Mouse (Mus musculus) neural tube, embryonic 13.5 days (tissue): ENCODE data around the gene Fam184a. TPM values are rescaled to one million over a fixed set of nuclear protein-coding genes. Genes with fewer than 3 reads are reported as not detected.
"Not testable (repeated sequence)": the region's sequence is repeated elsewhere in the genome, so short reads cannot be mapped to it uniquely, and the experiment has no call there.

ENCODE experiments used
- ATAC-seq: fragments of 200-750 bp; cut with Nextera tagmentation; 2 replicates; pipeline ENCODE4 v1.8.0; 2017; ENCODE audit warnings: low read depth, mild to moderate bottlenecking, moderate TSS enrichment, moderate library complexity
- H3K27ac ChIP-seq: fragments of 300-500 bp; sonication (generic); replicated peaks from 2 replicates; pipeline ENCODE4 v1.5.1; 2015; ENCODE audit warnings: moderate library complexity, mild to moderate bottlenecking, inconsistent platforms
- H3K27me3 ChIP-seq: fragments of 300-500 bp; sonication (generic); 2 replicates; pipeline ENCODE4 v1.6.1; 2015; ENCODE audit warnings: mild to moderate bottlenecking, inconsistent platforms
- H3K36me3 ChIP-seq: fragments of 300-500 bp; sonication (generic); 2 replicates; pipeline ENCODE4 v1.6.1; 2015; ENCODE audit warnings: mild to moderate bottlenecking, inconsistent platforms
- H3K4me1 ChIP-seq: fragments of 300-500 bp; sonication (generic); replicated peaks from 2 replicates; pipeline ENCODE4 v1.6.1; 2015; ENCODE audit warnings: inconsistent platforms
- H3K4me2 ChIP-seq: fragments of 300-500 bp; sonication (generic); 2 replicates; pipeline ENCODE4 v1.6.1; 2015; ENCODE audit warnings: inconsistent platforms, mild to moderate bottlenecking, moderate library complexity
- H3K4me3 ChIP-seq: fragments of 300-500 bp; sonication (generic); 2 replicates; pipeline ENCODE4 v1.5.1; 2015; ENCODE audit warnings: mild to moderate bottlenecking, inconsistent platforms
- H3K9ac ChIP-seq: fragments of 300-500 bp; sonication (generic); 2 replicates; pipeline ENCODE4 v1.6.1; 2015; ENCODE audit warnings: moderate library complexity, mild to moderate bottlenecking, inconsistent platforms
- H3K9me3 ChIP-seq: fragments of 300-500 bp; sonication (generic); 2 replicates; pipeline ENCODE4 v1.6.1; 2016; ENCODE audit warnings: inconsistent platforms
- WGBS: fragments of 180-500 bp; shearing (Covaris S2); methylation state at CpG from one replicate; pipeline ENCODE4 v1.1.7; 2015; 5-methylcytosine and 5-hydroxymethylcytosine counted together
- polyA plus RNA-seq: library from polyadenylated mRNA; unstranded; fragments of >200 nt; fragmentation: Nextera tagmentation; extraction: Ambion mirVana; gene quantifications from 2 replicates; pipeline ENCODE4 v1.2.1, GENCODE M21; 2015

Gene Fam184a
- polyA plus RNA-seq, 1 experiment from 2014 or later, result 11.5 TPM

DNA sequence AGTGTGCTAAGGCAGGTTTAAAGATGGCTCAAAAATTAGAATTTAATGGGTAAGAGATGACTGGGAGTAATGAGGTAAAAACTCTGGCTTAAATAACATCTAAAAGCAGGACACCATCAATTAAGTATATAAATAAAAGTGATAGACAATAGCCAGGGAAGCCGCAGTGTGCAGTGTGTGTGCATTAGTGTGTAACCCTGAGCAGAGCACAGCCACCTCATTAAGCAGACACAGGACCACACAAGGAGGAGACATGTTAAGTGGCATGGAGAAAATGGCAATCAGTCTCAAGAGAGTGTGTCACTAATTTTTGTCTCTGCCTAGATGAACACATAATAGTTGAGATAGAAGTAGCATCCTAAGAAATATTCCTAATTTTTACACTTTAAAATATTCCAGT is 62.4 kb downstream of the Fam184a start:
- no peak overlapping the region for H3K4me2 ChIP-seq
- ATAC-seq, result 0 out of 2 replicates have a peak, but pooled peaks have one; percentile 71

DNA sequence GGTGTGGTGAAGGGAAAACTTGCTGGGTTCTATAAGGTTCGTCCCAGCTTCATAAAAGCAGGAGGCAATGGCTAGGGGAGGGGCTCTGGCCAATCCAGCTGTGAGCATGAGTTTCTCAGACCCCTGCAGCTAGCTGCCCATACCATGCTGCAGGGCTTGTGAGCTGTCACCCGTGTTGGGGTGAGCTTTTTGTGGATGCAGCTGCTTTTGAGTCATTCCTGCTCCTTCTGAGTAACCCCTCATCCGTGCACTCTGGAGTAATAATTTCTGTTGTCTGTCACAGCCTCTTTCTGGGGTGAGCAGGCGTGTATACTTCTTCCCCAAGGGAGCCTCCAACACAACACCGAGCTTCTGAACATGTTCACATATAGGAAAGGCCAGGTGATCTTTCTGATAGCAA is 63.0 kb downstream of the Fam184a start:
- H3K9me3 ChIP-seq, result peaks cover 5% of the 10 kb centered on the region; the same call in 1 of the 2 replicates
- no peak overlapping the region for H3K4me3 ChIP-seq
- H3K27me3 ChIP-seq, result no peaks in the 10 kb centered on the region
- H3K4me2 ChIP-seq, result no peak overlapping the region
- no peak overlapping the region for H3K9ac ChIP-seq
- no peak overlapping the region for H3K27ac ChIP-seq
- 52% methylated on average over 5 of the region's 5 CpGs for WGBS
- ATAC-seq, result no peak
- peaks cover 8% of the 10 kb centered on the region; the same call in 1 of the 2 replicates for H3K36me3 ChIP-seq
- H3K4me1 ChIP-seq, result peaks cover 20% of the 10 kb centered on the region

More for the DNA sequence above, 62.4 kb downstream of the Fam184a start:
- Histone ChIP-seq H3K27ac (no peak overlapping the region), H3K27me3 (no peaks in the 10 kb centered on the region), H3K4me1 (peaks cover 20% of the 10 kb centered on the region), H3K36me3 (0 out of 2 replicates have a peak, but pooled peaks cover 6% of the 10 kb centered on the region), H3K4me3 (no peak overlapping the region), H3K9me3 (peaks cover 5% of the 10 kb centered on the region; the same call in 1 of the 2 replicates), H3K9ac (no peak overlapping the region)
- WGBS, result 51% methylated on average over 1 of the region's 1 CpGs

DNA sequence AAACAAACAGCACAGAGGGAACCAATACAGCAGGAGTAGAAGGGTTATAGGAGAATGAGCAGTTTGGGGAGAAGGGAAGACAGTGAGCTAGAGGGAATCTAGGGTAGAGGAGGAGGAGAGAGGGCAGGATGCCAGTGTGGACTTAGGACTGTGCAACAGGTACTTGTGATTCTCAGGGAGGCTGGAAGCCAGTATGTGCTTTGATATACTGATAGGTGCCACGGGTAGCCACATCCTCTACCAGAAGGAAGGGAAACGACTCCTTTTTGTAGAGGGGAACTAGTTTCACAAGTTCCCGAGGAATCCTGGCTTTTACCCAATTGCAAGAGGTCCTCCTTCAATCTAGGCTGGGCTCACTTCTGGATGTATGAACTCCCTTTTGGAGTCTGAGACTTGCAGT is 65.1 kb downstream of the Fam184a start:
- H3K9ac ChIP-seq, result no peak overlapping the region
- no peaks in the 10 kb centered on the region for H3K27me3 ChIP-seq
- H3K4me3 ChIP-seq, result no peak overlapping the region
- H3K4me1 ChIP-seq, result peaks cover 20% of the 10 kb centered on the region
- ATAC-seq, result no peak
- no peak overlapping the region for H3K4me2 ChIP-seq
- WGBS, result 70% methylated on average over 3 of the region's 3 CpGs
- H3K27ac ChIP-seq, result no peak overlapping the region
- H3K36me3 ChIP-seq, result peaks cover 4% of the 10 kb centered on the region; the same call in 1 of the 2 replicates
- no peaks in the 10 kb centered on the region for H3K9me3 ChIP-seq

DNA sequence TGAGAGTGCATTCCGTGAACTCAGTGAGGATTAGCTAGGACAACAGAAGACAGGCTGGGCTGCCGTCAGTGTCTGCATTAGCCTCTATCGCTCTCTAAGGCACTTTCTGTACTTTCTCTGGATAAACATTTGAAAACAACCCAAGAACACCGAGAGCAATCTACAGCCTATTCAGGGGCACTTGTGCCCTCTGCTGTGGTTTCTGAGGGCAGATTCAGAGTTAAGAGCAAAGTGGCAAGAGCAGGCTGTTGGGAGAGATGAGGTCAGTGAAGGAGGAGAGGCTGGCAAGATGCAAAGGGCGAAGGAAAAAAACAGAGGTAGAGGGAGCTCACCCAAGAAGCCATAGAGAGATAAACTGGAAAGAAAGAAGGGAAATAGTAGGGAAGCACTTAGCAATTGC is 67.7 kb downstream of the Fam184a start:
- no peak for ATAC-seq
- H3K4me2 ChIP-seq, result no peak overlapping the region
- H3K27ac ChIP-seq, result no peak overlapping the region
- no peak overlapping the region for H3K9ac ChIP-seq
- no peaks in the 10 kb centered on the region for H3K27me3 ChIP-seq
- H3K9me3 ChIP-seq, result no peaks in the 10 kb centered on the region
- no peak overlapping the region for H3K4me3 ChIP-seq
- H3K36me3 ChIP-seq, result peaks cover 4% of the 10 kb centered on the region; the same call in 1 of the 2 replicates
- peaks cover 7% of the 10 kb centered on the region; the same call in 1 of the 2 replicates for H3K4me1 ChIP-seq
- WGBS, result 81% methylated on average over 5 of the region's 5 CpGs

DNA sequence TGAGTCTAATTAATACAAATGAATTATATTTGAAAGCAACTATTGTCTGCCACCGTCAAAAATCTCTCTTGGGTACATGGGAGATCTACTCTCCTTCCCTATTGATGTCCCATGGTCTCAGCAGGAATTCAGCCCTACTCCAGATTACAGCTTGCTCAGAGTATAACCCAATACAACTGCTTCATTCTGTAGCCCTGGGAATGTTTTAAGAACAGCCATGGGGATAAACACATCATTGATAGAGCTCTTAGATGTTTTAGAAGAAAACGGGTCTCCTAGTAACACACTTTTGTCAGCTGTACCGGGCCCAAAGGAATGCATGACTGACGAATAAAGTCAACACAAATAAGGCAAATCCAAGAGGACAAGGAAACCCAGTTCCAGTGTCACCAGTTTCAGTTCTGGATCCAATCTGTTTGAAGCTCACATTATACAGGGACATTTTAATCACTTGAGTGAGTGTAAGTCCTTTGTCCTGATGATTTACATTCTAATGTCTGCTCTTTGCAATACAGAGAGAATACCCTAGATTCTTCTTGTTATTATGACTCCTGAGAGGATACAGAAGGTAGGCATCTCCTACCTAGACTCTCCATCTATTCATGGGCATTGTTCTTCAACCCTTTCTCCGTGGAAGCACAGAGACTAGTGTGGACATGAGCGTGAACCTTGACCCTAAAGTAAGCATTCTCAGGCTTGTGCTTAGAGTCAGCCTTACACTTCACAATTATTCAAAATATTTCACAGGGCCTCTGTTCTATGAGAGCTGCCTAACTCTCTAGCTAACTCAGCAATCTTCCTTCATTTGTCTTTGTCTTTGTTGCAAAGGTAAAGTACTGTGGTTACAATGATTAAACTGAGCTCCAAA is 71.0 kb downstream of the Fam184a start:
- no peak overlapping the region for H3K4me2 ChIP-seq
- 49% methylated on average over 6 of the region's 6 CpGs for WGBS
- H3K4me3 ChIP-seq, result no peak overlapping the region
- H3K4me1 ChIP-seq, result no peaks in the 10 kb centered on the region
- ATAC-seq, result peak; percentile 88
- H3K9ac ChIP-seq, result no peak overlapping the region
- peaks cover 11% of the 10 kb centered on the region for H3K36me3 ChIP-seq
- H3K27ac ChIP-seq, result 0 out of 2 replicates have a peak overlapping the region, but pooled peaks have one; percentile 7
- no peaks in the 10 kb centered on the region for H3K27me3 ChIP-seq
- H3K9me3 ChIP-seq, result no peaks in the 10 kb centered on the region

DNA sequence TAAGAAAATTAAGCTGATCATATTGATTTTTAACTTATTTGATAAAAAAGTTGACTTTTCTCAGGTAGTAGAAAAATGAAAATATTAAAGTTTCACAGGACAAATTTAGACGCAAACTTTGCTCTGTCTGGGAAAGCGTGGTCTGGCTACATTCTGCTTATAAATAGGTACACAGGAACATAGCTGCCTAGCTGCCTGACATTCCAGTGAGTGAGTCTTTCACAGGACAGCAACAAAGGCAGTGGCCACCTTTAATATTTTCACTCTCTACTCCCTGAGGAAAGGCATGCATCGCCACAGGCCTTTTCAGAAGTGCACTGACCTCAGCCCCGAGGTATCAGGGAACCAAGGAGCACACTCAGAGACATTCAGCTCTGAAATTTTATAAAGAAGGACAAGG is 89.1 kb downstream of the Fam184a start:
- Histone ChIP-seq H3K4me2 (no peak overlapping the region), H3K27ac (no peak overlapping the region), H3K4me1 (no peaks in the 10 kb centered on the region), H3K9me3 (no peaks in the 10 kb centered on the region), H3K27me3 (no peaks in the 10 kb centered on the region), H3K4me3 (no peak overlapping the region), H3K36me3 (0 out of 2 replicates have a peak, but pooled peaks cover 4% of the 10 kb centered on the region), H3K9ac (no peak overlapping the region)
- no peak for ATAC-seq
- 89% methylated on average over 4 of the region's 4 CpGs for WGBS

DNA sequence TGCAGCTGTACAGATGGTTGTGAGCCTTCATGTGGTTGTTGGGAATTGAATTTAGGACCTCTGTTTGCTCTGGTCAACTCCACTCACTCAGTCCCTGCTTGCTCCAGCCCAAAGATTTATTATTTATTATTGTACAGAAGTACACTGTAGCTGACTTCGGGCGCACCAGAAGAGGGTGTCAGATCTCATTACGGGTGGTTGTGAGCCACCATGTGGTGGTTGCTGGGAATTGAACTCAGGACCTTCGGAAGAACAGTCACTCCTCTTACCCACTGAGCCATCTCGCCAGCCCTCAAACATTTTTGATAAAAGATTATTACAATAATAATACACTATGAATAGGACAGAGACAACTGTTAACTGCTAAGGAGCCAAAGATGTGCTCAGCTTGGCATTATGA is 96.7 kb downstream of the Fam184a start:
- H3K36me3 ChIP-seq, result peaks cover 18% of the 10 kb centered on the region
- H3K4me1 ChIP-seq, ATAC-seq, H3K27me3 ChIP-seq, H3K9me3 ChIP-seq, H3K27ac ChIP-seq, H3K4me3 ChIP-seq, H3K4me2 ChIP-seq, H3K9ac ChIP-seq: not testable (repeated sequence)
- 77% methylated on average over 5 of the region's 5 CpGs for WGBS

DNA sequence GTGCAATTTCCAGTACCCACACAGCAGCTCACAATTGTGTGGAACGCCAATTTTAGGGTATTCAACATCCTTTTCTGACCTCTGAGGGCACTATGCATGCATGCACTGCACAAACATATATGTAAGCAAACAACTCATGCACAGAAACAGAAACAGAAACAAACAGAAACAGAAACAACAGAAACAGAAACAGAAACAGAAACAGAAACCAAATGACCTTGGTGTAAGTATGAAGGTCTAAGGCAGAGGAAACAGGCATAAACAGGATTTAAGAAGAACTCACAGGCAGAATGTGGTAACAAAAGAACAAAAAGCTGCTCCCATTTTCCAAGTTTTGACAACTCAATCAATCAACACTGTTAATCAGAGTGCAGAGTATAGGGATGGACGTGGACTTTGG is 100.2 kb downstream of the Fam184a start:
- Histone ChIP-seq H3K4me3 (no peak overlapping the region), H3K9me3 (no peaks in the 10 kb centered on the region), H3K27ac (no peak overlapping the region), H3K36me3 (peaks cover 20% of the 10 kb centered on the region), H3K4me1 (no peaks in the 10 kb centered on the region), H3K27me3 (no peaks in the 10 kb centered on the region), H3K4me2 (no peak overlapping the region), H3K9ac (no peak overlapping the region)
- no peak for ATAC-seq
- WGBS, result 89% methylated on average over 2 of the region's 2 CpGs

DNA sequence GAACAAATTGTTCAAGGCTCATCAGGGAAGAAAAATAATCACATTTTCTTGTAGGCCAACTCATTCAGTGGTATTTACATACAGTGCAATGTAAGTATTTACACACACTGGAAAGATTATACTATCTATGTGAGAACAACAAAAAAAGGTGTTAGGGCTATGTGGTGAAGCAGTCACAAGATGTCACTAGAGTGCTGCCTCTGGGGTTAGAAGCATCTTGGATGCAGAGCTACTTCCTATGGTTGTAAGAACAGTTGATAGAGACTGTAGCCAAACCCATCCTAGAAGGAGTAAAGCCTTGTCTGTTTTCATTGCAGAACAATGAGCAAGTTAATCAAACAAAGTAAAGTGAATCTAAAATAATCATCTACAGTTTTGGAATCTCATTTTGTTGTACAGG is 109.4 kb downstream of the Fam184a start:
- Histone ChIP-seq H3K4me2 (no peak overlapping the region), H3K27ac (no peak overlapping the region), H3K36me3 (no peaks in the 10 kb centered on the region), H3K4me3 (no peak overlapping the region), H3K27me3 (no peaks in the 10 kb centered on the region), H3K9ac (no peak overlapping the region), H3K4me1 (no peaks in the 10 kb centered on the region), H3K9me3 (no peaks in the 10 kb centered on the region)
- peak; percentile 53; the same call in 1 of the 2 replicates for ATAC-seq

DNA sequence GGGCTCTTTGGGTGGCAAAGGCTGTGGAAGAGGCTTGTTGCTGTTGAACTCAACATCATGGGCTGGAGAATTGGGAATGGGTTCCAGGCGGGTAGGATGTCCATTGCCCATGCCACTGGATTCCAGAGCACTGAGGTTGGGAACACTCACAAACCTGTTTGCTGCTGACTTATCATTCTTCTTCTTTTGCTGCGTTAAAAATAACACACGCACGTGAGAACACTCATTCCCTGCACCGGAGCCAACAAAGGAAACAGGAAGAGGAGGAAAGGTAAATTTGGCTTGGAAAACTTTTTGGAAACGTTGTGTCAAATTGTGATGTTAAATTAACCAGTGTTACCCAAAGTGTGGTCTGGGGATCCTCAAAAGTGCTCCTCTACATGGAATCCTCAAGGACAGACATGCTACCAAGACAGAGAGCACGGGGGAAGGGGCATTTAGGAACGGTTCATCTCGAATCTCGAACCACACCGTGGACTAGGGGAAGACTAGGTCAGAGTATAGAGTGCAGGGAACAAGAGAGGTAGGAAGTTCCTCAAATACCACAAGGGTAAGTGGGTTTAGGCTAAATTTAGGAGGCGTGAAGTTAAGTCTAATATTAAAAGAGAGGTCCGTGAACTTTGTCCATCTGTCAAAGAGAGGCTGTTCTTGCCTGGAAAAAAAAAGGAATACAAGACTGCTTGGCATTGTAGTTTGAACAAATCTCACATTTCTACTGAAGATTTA is 115.5 kb downstream of the Fam184a start:
- no peaks in the 10 kb centered on the region for H3K9me3 ChIP-seq
- WGBS, result 89% methylated on average over 13 of the region's 13 CpGs
- no peak for ATAC-seq
- H3K4me2 ChIP-seq, result no peak overlapping the region
- no peak overlapping the region for H3K9ac ChIP-seq
- H3K4me1 ChIP-seq, result no peaks in the 10 kb centered on the region
- no peaks in the 10 kb centered on the region for H3K27me3 ChIP-seq
- H3K36me3 ChIP-seq, result no peaks in the 10 kb centered on the region
- H3K27ac ChIP-seq, result no peak overlapping the region
- H3K4me3 ChIP-seq, result no peak overlapping the region

DNA sequence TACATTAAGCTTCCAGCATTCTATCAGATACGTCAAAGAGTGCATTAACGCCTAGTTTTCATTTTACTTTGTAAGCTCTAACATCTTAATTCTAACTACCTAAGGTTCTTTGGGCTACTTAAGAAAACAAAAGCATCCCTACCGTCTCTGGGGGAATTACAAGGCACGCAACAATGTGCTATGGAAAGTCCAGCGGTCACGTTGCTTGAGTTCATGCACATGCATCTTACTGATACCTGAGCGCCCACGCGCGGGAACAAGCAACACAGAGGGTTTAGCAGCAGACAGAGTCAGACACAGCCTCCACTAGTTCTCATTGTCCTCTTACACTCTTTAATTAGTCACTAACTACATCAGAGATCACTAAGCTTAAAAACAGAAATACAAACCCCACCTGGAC is 116.8 kb downstream of the Fam184a start:
- no peak overlapping the region for H3K4me3 ChIP-seq
- 0 out of 2 replicates have a peak, but pooled peaks cover under 1% of the 10 kb centered on the region for H3K4me1 ChIP-seq
- no peaks in the 10 kb centered on the region for H3K9me3 ChIP-seq
- no peak for ATAC-seq
- no peak overlapping the region for H3K4me2 ChIP-seq
- WGBS, result 91% methylated on average over 10 of the region's 10 CpGs
- H3K27ac ChIP-seq, result no peak overlapping the region
- H3K27me3 ChIP-seq, result no peaks in the 10 kb centered on the region
- H3K9ac ChIP-seq, result no peak overlapping the region
- H3K36me3 ChIP-seq, result no peaks in the 10 kb centered on the region

DNA sequence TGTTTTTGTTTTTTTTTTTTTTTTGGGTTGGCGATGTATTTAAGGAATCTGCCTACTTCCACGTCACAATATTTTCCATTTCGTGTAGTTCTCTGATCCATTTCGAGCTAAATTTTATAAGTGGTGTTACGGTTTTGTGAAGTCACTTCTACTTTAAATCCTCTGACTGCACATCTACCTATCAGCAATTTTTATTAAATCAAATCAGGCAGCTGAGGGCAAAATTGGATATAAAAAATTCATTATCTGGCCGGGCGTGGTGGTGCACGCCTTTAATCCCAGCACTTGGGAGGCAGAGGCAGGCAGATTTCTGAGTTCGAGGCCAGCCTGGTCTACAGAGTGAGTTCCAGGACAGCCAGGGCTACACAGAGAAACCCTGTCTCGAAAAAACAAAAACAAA is 120.6 kb downstream of the Fam184a start, which contains the start of gene Mcm9:
Mcm9 (minus strand) TSS at position 101 of the 400 bp plus-strand sequence.
- Histone ChIP-seq H3K9ac (peak within 1 kb of the TSS; percentile 78), H3K27ac (peak within 1 kb of the TSS; percentile 90), H3K4me3 (peak within 1 kb of the TSS; percentile 78), H3K4me2 (peak within 1 kb of the TSS; percentile 55), H3K4me1 (peaks cover 14% of the 10 kb centered on the region; the same call in 1 of the 2 replicates)
- H3K36me3 ChIP-seq, ATAC-seq, H3K9me3 ChIP-seq, H3K27me3 ChIP-seq: not testable (repeated sequence)
- WGBS, result 58% methylated on average over 10 of the region's 10 CpGs
